Mouse (Mus musculus): ENCODE data around the gene Cdcp2. TPM values are rescaled to one million over a fixed set of nuclear protein-coding genes. Genes with fewer than 3 reads are reported as not detected.

Cdcp2 gene
- polyA plus RNA-seq (2014; fragmentation: Nextera tagmentation; extraction: Ambion mirVana), result not detected in 2 replicates

DNA sequence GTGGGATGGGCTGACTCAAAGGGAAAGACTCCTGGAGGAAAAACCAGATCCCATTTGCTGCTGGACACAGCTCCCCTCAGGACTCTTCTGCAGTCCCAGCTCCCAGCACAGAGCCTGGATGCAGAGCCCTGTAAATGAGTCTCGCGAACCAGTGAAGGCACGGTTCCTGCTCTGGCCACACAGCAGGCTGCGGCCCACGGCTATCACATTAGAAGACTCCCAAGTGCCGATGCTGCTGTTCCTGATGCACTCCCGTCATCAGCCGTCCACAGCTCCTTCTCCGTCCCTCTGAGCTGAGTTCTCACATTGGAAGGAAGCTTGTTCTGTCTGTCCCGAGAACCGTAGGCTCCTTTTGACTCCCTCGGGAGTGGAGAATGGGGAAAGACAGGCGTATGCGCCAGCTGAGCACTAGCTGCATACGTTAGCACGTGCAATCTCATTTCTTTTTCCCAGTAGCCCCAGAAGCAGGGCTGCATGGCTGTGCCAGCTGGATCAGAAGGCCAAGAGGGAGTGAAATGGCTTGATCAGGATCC lies at the start of gene Cdcp2:
Gene Cdcp2 (plus strand): TSS at position 51 of the 533 bp plus-strand sequence.
- DNase-seq (ENCODE audit: low spot score) (no peak), ATAC-seq (no peak)
- Histone ChIP-seq H3K4me2 (ENCODE audit: low read length) (no peak within 1 kb of the TSS), H3K27me3 (replicated peaks; ENCODE audit: control insufficient read depth, insufficient read depth, low read length) (no peaks in the 10 kb centered on the region), H3K36me3 (ENCODE audit: control insufficient read depth, insufficient read depth, low read length) (no peaks in the 10 kb centered on the region), H3K4me1 (ENCODE audit: control insufficient read depth, insufficient read depth, low read length) (0 out of 2 replicates have a peak, but pooled peaks cover 5% of the 10 kb centered on the region), H3K4me3 (ENCODE audit: low read depth, low read length) (no peak within 1 kb of the TSS), H3K9me3 (replicated peaks; ENCODE audit: control insufficient read depth, low read length) (no peaks in the 10 kb centered on the region), H3K9ac (ENCODE audit: low read length) (no peak within 1 kb of the TSS), H3K27ac (ENCODE audit: low read depth, low read length) (peak within 1 kb of the TSS; percentile 39; the same call in 1 of the 2 replicates)
- 64% methylated on average over 16 of the region's 16 CpGs for WGBS

DNA sequence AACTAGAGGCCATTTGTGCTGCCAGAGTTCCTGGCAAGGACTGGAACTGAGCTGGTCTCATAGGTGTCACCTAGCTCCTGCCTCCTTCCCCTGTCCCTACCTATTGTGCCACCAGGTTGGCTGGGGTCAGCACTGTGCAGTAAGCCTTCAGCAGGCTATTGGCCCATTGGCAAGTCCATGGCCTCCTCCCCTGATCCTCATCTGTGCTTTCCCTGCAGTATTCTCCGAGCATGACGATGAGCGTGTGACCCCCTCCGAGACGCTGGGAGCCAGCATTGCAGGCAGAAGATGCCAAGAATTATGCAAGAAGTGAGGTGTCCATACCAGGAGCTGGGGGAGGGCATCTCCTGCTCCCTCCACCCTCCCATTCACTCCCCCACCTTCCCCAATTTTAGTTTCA lies 48.9 kb upstream of the Cdcp2 start:
- Histone ChIP-seq H3K27ac (ENCODE audit: low read depth, low read length) (no peak overlapping the region), H3K9ac (ENCODE audit: low read length) (no peak overlapping the region), H3K27me3 (replicated peaks; ENCODE audit: control insufficient read depth, insufficient read depth, low read length) (no peaks in the 10 kb centered on the region), H3K9me3 (replicated peaks; ENCODE audit: control insufficient read depth, low read length) (no peaks in the 10 kb centered on the region), H3K4me3 (ENCODE audit: low read depth, low read length) (no peak overlapping the region), H3K4me1 (ENCODE audit: control insufficient read depth, insufficient read depth, low read length) (no peaks in the 10 kb centered on the region), H3K36me3 (ENCODE audit: control insufficient read depth, insufficient read depth, low read length) (peaks cover 57% of the 10 kb centered on the region), H3K4me2 (ENCODE audit: low read length) (no peak overlapping the region)
- DNase-seq (ENCODE audit: low spot score), result no peak
- ATAC-seq, result no peak
- 91% methylated on average over 5 of the region's 5 CpGs for WGBS

DNA sequence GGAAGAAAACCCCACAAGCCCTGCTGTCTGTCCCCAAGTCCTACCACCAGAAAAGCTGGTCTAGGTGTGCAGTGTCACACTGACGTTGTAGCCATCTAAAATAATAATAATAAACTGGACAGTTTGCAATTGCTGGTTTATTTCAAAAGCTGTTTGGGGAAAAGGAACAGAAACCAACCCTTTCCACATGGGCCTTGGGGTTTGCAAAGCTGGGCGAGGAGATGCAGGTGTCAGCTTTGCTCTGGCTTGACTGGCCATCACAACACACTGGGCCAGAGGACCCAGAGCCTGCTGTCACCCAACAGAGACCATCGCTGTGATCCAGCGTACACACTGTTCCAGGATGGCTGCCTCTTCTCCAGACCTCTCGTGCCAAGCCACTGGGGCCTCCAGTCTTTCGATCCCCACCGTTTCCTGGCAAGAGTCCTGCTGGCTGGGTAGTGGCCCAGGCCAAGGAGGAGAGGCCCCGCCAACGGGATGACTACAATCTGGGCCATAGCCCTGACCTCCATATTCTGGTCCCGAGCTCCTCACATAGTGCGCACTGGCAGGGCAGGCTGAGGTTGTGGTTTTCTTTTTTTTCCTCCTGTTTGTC lies 48.0 kb upstream of the Cdcp2 start:
- Histone ChIP-seq H3K4me1 (ENCODE audit: control insufficient read depth, insufficient read depth, low read length) (no peaks in the 10 kb centered on the region), H3K27ac (ENCODE audit: low read depth, low read length) (no peak overlapping the region), H3K9me3 (replicated peaks; ENCODE audit: control insufficient read depth, low read length) (no peaks in the 10 kb centered on the region), H3K4me3 (ENCODE audit: low read depth, low read length) (no peak overlapping the region), H3K4me2 (ENCODE audit: low read length) (no peak overlapping the region), H3K36me3 (ENCODE audit: control insufficient read depth, insufficient read depth, low read length) (peaks cover 52% of the 10 kb centered on the region), H3K27me3 (replicated peaks; ENCODE audit: control insufficient read depth, insufficient read depth, low read length) (no peaks in the 10 kb centered on the region), H3K9ac (ENCODE audit: low read length) (no peak overlapping the region)
- no peak for DNase-seq (ENCODE audit: low spot score)
- WGBS, result 84% methylated on average over 11 of the region's 11 CpGs
- no peak for ATAC-seq

DNA sequence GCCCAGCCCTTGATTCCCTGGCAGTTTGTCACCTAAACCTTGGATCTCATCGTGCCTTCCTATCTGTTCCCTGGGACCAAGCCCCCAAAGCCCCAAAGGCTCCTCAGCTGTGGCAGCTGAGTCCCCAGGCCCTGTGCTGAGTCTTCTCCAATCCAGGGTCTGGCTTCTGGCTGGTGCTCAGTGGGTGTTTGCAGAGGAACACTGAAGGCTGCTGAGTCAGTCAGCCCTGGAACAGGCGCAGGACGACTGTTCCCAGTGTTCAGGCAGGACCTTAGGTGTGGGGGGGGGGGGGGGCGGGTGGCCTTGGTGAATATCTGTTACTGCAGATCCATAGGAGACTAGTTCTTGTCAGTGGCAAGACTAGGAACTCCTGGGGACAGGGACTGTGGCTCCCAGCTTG lies 44.8 kb upstream of the Cdcp2 start:
- H3K9ac ChIP-seq (ENCODE audit: low read length), result no peak overlapping the region
- DNase-seq (ENCODE audit: low spot score), result no peak
- no peak for ATAC-seq
- no peak overlapping the region for H3K27ac ChIP-seq (ENCODE audit: low read depth, low read length)
- no peaks in the 10 kb centered on the region for H3K4me1 ChIP-seq (ENCODE audit: control insufficient read depth, insufficient read depth, low read length)
- H3K36me3 ChIP-seq (ENCODE audit: control insufficient read depth, insufficient read depth, low read length), result peaks cover 40% of the 10 kb centered on the region
- no peak overlapping the region for H3K4me2 ChIP-seq (ENCODE audit: low read length)
- H3K4me3 ChIP-seq (ENCODE audit: low read depth, low read length), result no peak overlapping the region
- no peaks in the 10 kb centered on the region for H3K9me3 ChIP-seq (replicated peaks; ENCODE audit: control insufficient read depth, low read length)
- no peaks in the 10 kb centered on the region for H3K27me3 ChIP-seq (replicated peaks; ENCODE audit: control insufficient read depth, insufficient read depth, low read length)
- 51% methylated on average over 4 of the region's 4 CpGs for WGBS

DNA sequence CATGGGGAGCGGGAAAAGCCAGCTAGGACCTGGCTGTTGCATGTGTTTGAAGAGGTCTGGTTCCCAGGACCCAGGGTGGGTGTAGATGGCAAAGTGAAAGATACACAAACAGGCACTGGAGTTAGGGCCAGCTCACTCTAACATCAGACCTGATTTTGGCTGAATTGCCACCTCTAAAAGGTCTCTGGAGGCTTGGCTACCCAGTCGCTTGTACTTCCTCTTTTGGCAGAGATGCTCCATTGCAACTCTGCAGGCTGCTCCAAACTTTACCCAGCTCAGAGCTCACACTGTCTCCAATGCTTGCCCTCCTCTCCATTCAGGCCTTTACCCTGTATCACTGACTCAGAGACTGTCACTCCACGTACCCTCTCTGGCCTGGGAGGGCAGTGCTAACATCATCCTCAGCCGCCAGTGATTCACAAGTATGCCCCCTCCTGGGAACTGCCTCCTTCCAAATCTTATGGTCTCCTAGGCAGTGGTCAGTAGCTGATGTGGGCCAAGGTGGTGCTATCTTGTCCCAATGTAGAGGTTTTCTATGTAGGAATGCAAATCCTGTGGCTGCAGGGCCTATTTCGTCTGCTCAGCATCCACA lies 43.6 kb upstream of the Cdcp2 start:
- no peak for DNase-seq (ENCODE audit: low spot score)
- Histone ChIP-seq H3K4me2 (ENCODE audit: low read length) (no peak overlapping the region), H3K27ac (ENCODE audit: low read depth, low read length) (no peak overlapping the region), H3K4me1 (ENCODE audit: control insufficient read depth, insufficient read depth, low read length) (no peaks in the 10 kb centered on the region), H3K9me3 (replicated peaks; ENCODE audit: control insufficient read depth, low read length) (no peaks in the 10 kb centered on the region), H3K36me3 (ENCODE audit: control insufficient read depth, insufficient read depth, low read length) (peaks cover 40% of the 10 kb centered on the region), H3K4me3 (ENCODE audit: low read depth, low read length) (no peak overlapping the region), H3K9ac (ENCODE audit: low read length) (no peak overlapping the region), H3K27me3 (replicated peaks; ENCODE audit: control insufficient read depth, insufficient read depth, low read length) (no peaks in the 10 kb centered on the region)
- ATAC-seq, result no peak
- 48% methylated on average over 5 of the region's 5 CpGs for WGBS

DNA sequence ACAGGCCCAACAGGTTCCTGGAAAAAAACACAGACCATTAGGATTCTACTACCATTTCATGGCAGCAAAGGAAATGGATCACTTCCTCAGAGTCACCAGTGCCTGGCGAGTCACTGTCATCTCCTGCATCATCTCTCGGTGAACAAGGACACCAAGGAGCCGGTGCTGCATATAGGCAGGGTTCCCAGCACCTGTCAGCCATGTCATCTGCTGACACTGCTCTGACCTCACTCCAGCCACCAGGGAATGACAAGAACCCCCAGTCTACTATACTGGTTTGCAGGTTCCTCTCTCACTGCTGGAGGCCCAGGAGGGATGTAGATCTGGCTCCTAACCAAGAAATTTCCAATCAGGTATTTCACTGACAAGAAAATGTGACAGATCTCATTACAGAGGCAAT lies 40.6 kb upstream of the Cdcp2 start:
- Histone ChIP-seq H3K27ac (ENCODE audit: low read depth, low read length) (no peak overlapping the region), H3K4me3 (ENCODE audit: low read depth, low read length) (no peak overlapping the region), H3K4me2 (ENCODE audit: low read length) (no peak overlapping the region), H3K36me3 (ENCODE audit: control insufficient read depth, insufficient read depth, low read length) (peaks cover 55% of the 10 kb centered on the region), H3K4me1 (ENCODE audit: control insufficient read depth, insufficient read depth, low read length) (no peaks in the 10 kb centered on the region), H3K9me3 (replicated peaks; ENCODE audit: control insufficient read depth, low read length) (no peaks in the 10 kb centered on the region), H3K9ac (ENCODE audit: low read length) (no peak overlapping the region), H3K27me3 (replicated peaks; ENCODE audit: control insufficient read depth, insufficient read depth, low read length) (no peaks in the 10 kb centered on the region)
- 91% methylated on average over 3 of the region's 3 CpGs for WGBS
- ATAC-seq (no peak), DNase-seq (ENCODE audit: low spot score) (no peak)

DNA sequence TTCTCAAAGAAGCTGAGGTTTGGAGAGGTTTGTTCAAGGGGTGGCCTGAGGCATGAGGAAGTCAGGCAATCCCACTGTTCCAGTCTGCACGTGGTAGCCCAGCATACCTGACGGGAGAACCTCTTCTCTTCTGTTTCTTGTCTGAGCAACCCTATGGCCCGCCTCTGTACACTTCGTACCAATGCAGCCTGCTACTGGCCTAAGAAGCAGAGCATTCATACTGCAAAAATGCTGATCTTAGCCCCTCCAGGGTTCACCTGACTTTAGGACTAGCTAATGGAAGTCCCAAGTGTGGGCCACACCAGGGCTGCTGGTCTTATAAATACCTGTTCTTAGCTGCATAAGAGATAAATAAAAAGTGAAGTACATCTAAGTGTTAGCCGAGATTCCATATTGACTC lies 38.3 kb upstream of the Cdcp2 start:
- no peaks in the 10 kb centered on the region for H3K27me3 ChIP-seq (replicated peaks; ENCODE audit: control insufficient read depth, insufficient read depth, low read length)
- DNase-seq (ENCODE audit: low spot score), result no peak
- no peak overlapping the region for H3K27ac ChIP-seq (ENCODE audit: low read depth, low read length)
- no peaks in the 10 kb centered on the region for H3K9me3 ChIP-seq (replicated peaks; ENCODE audit: control insufficient read depth, low read length)
- no peaks in the 10 kb centered on the region for H3K4me1 ChIP-seq (ENCODE audit: control insufficient read depth, insufficient read depth, low read length)
- H3K36me3 ChIP-seq (ENCODE audit: control insufficient read depth, insufficient read depth, low read length), result peaks cover 75% of the 10 kb centered on the region
- 89% methylated on average over 5 of the region's 5 CpGs for WGBS
- H3K4me2 ChIP-seq (ENCODE audit: low read length), result no peak overlapping the region
- ATAC-seq, result no peak
- no peak overlapping the region for H3K4me3 ChIP-seq (ENCODE audit: low read depth, low read length)
- no peak overlapping the region for H3K9ac ChIP-seq (ENCODE audit: low read length)

DNA sequence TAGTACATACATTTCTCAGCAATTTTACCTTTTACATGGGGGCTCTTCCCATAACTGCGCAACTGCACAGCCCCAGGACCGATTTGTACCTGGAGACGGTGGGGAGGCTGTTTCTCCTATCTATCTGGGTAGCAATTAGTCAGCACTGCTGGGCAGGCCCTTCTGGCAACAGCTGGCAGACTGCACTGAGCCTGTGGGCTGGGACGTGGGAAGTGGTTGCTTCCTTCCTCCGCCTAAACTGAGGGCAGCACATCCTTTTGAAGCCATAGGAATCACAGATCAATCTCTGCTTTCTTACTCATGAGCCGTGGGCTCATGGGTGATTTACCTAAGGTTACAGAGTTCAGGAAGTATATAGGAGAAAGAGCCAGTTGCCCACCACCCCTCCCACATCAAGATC lies 37.9 kb upstream of the Cdcp2 start:
- Histone ChIP-seq H3K9me3 (replicated peaks; ENCODE audit: control insufficient read depth, low read length) (no peaks in the 10 kb centered on the region), H3K27me3 (replicated peaks; ENCODE audit: control insufficient read depth, insufficient read depth, low read length) (no peaks in the 10 kb centered on the region), H3K4me3 (ENCODE audit: low read depth, low read length) (no peak overlapping the region), H3K36me3 (ENCODE audit: control insufficient read depth, insufficient read depth, low read length) (peaks cover 79% of the 10 kb centered on the region), H3K9ac (ENCODE audit: low read length) (no peak overlapping the region), H3K27ac (ENCODE audit: low read depth, low read length) (no peak overlapping the region), H3K4me2 (ENCODE audit: low read length) (no peak overlapping the region), H3K4me1 (ENCODE audit: control insufficient read depth, insufficient read depth, low read length) (no peaks in the 10 kb centered on the region)
- WGBS, result 88% methylated on average over 6 of the region's 6 CpGs
- no peak for DNase-seq (ENCODE audit: low spot score)
- ATAC-seq, result no peak

DNA sequence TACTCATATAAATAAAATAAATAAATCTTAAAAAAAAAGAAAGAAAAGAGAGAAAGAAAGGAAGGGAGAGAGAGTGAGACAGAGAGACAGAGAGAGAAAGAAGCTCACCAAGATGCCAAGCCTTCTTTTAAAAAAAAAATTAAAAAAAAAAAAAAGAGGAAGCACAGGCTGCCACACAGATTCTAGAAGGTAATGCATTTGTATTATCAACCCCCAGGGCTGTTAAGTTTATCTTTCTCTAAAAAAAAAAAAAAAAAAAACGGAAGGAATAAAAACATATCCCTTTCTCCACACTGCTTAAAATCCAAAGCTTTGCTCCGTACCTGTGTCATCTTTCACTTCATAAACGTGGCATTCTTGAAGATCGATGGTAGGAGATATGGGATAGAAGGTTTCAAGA lies 35.1 kb upstream of the Cdcp2 start:
- H3K27ac ChIP-seq (ENCODE audit: low read depth, low read length), result no peak overlapping the region
- H3K36me3 ChIP-seq (ENCODE audit: control insufficient read depth, insufficient read depth, low read length), result peaks cover 76% of the 10 kb centered on the region
- no peak overlapping the region for H3K4me2 ChIP-seq (ENCODE audit: low read length)
- no peaks in the 10 kb centered on the region for H3K27me3 ChIP-seq (replicated peaks; ENCODE audit: control insufficient read depth, insufficient read depth, low read length)
- ATAC-seq (no peak), DNase-seq (ENCODE audit: low spot score) (no peak)
- peaks cover 7% of the 10 kb centered on the region for H3K4me1 ChIP-seq (ENCODE audit: control insufficient read depth, insufficient read depth, low read length)
- 91% methylated on average over 4 of the region's 4 CpGs for WGBS
- H3K9me3 ChIP-seq (replicated peaks; ENCODE audit: control insufficient read depth, low read length), result no peaks in the 10 kb centered on the region
- no peak overlapping the region for H3K9ac ChIP-seq (ENCODE audit: low read length)
- no peak overlapping the region for H3K4me3 ChIP-seq (ENCODE audit: low read depth, low read length)
